Mouse (Mus musculus) spleen, adult 2 months (tissue): ENCODE results near the gene Dnal1. TPM values are rescaled to one million over a fixed set of nuclear protein-coding genes. Genes with fewer than 3 reads are reported as not detected.
A peak's percentile ranks its signal among the peaks of the same experiment; 100 is the strongest.

Experiments
- DNase-seq, 2 experiments: peaks; one replicate each; pipeline versions ENCODE4 v3.0.0 to v3.0.0-alpha.2; 2012 to 2021; ENCODE audit warnings: low spot score in 2 of 2, low read depth in 1 of 2
- H3K27ac ChIP-seq: fragments of 200-500 bp; 2 replicates; pipeline ENCODE4 v1.5.1; 2012; ENCODE audit warnings: low read length, inconsistent platforms; ENCODE audit not compliant: insufficient read depth
- H3K27me3 ChIP-seq: fragments of 200-500 bp; 2 replicates; pipeline ENCODE4 v1.6.1; 2012; ENCODE audit warnings: mild to moderate bottlenecking, moderate library complexity, low read length, inconsistent platforms; ENCODE audit not compliant: control insufficient read depth, insufficient read depth
- H3K36me3 ChIP-seq: fragments of 200-500 bp; 2 replicates; pipeline ENCODE4 v1.6.1; 2012; ENCODE audit warnings: mild to moderate bottlenecking, low read length, inconsistent platforms; ENCODE audit not compliant: control insufficient read depth, insufficient read depth
- H3K4me1 ChIP-seq: fragments of 200-500 bp; 2 replicates; pipeline ENCODE4 v1.6.1; 2011; ENCODE audit warnings: inconsistent platforms; ENCODE audit not compliant: control insufficient read depth, insufficient read depth, insufficient read length
- H3K4me3 ChIP-seq: fragments of 200-500 bp; 2 replicates; pipeline ENCODE4 v1.5.1; 2011; ENCODE audit warnings: mild to moderate bottlenecking, inconsistent platforms; ENCODE audit not compliant: insufficient read depth, insufficient read length; ENCODE audit errors: extremely low read depth
- CTCF ChIP-seq: fragments of 200-500 bp; IDR thresholded peaks from 2 replicates; pipeline ENCODE4 v1.5.1; 2011; ENCODE audit warnings: mild to moderate bottlenecking, inconsistent platforms; ENCODE audit not compliant: insufficient read depth, insufficient read length, insufficient replicate concordance; ENCODE audit errors: extremely low read depth
- POLR2A ChIP-seq: fragments of 200-500 bp; IDR thresholded peaks from 2 replicates; pipeline ENCODE4 v1.6.1; 2011; ENCODE audit warnings: low read depth, low read length, inconsistent platforms
- WGBS: fragments of 180-500 bp; shearing (Covaris S2); methylation state at CpG from one replicate; pipeline ENCODE4 v1.1.7; 2018; 5-methylcytosine and 5-hydroxymethylcytosine counted together
- polyA plus RNA-seq: library from polyadenylated mRNA; depleted of rRNA; stranded (reverse); fragments of >200 nt; gene quantifications from 2 replicates; pipeline ENCODE4 v1.2.3, GENCODE M21; 2012

The Dnal1 gene
- polyA plus RNA-seq, 1 experiment: 0.88 TPM

GRCm38 (mm10) chr12:84172216-84172615, 58.0 kb downstream of the Dnal1 start:
- WGBS: 80% methylated on average over 3 of the region's 3 CpGs
- no peak for DNase-seq
- Histone ChIP-seq H3K27ac (no peak overlapping the region), H3K36me3 (peaks cover 27% of the 10 kb centered on the region), H3K4me3 (no peak overlapping the region), H3K27me3 (no peaks in the 10 kb centered on the region), H3K4me1 (peaks cover 30% of the 10 kb centered on the region)
- TF ChIP-seq POLR2A (no peak), CTCF (no peak)

GRCm38 (mm10) chr12:84172862-84173261, 58.7 kb downstream of the Dnal1 start:
- TF ChIP-seq CTCF (no peak), POLR2A (no peak)
- Histone ChIP-seq H3K4me3 (no peak overlapping the region), H3K4me1 (peaks cover 36% of the 10 kb centered on the region), H3K27ac (peak overlapping the region; percentile 96; the same call in 1 of the 2 replicates), H3K36me3 (peaks cover 27% of the 10 kb centered on the region), H3K27me3 (no peaks in the 10 kb centered on the region)
- 93% methylated on average over 17 of the region's 17 CpGs for WGBS
- peak in 1 of 2 experiments; percentile 5 for DNase-seq

- TF ChIP-seq CTCF (no peak), POLR2A (no peak)
- Histone ChIP-seq H3K27ac (peak overlapping the region; percentile 96; the same call in 1 of the 2 replicates), H3K4me3 (no peak overlapping the region), H3K27me3 (no peaks in the 10 kb centered on the region), H3K36me3 (peaks cover 25% of the 10 kb centered on the region), H3K4me1 (peaks cover 42% of the 10 kb centered on the region)
- 84% methylated on average over 13 of the region's 13 CpGs for WGBS
- peak in 1 of 2 experiments; percentile 5 for DNase-seq
Measured at GRCm38 (mm10) chr12:84173309-84173915, 59.2 kb downstream of the Dnal1 start.

- peaks cover 24% of the 10 kb centered on the region for H3K36me3 ChIP-seq
- H3K4me1 ChIP-seq: peaks cover 50% of the 10 kb centered on the region
- H3K4me3 ChIP-seq: no peak overlapping the region
- peak overlapping the region; percentile 96 for H3K27ac ChIP-seq
- DNase-seq: no peak
- 60% methylated on average over 9 of the region's 9 CpGs for WGBS
- TF ChIP-seq CTCF (no peak), POLR2A (no peak)
- H3K27me3 ChIP-seq: no peaks in the 10 kb centered on the region
Measured at GRCm38 (mm10) chr12:84174190-84174811, 60.1 kb downstream of the Dnal1 start.

- Histone ChIP-seq H3K27me3 (no peaks in the 10 kb centered on the region), H3K4me1 (peaks cover 51% of the 10 kb centered on the region), H3K36me3 (peaks cover 24% of the 10 kb centered on the region), H3K4me3 (no peak overlapping the region), H3K27ac (peak overlapping the region; percentile 96)
- peak in 1 of 2 experiments; percentile 3 for DNase-seq
- TF ChIP-seq CTCF: no peak
- no peak for TF ChIP-seq POLR2A
- 44% methylated on average over 6 of the region's 6 CpGs for WGBS
Measured at GRCm38 (mm10) chr12:84174871-84175270, 60.7 kb downstream of the Dnal1 start.

- DNase-seq: peak; percentile 62 to 78
- peak overlapping the region; percentile 96 for H3K27ac ChIP-seq
- WGBS: 1% methylated on average over 20 of the region's 20 CpGs
- no peaks in the 10 kb centered on the region for H3K27me3 ChIP-seq
- H3K4me1 ChIP-seq: peaks cover 59% of the 10 kb centered on the region
- peaks cover 24% of the 10 kb centered on the region for H3K36me3 ChIP-seq
- TF ChIP-seq CTCF: no peak
- TF ChIP-seq POLR2A: no peak
- peak overlapping the region; percentile 50 for H3K4me3 ChIP-seq
Measured at GRCm38 (mm10) chr12:84175659-84176061, 61.5 kb downstream of the Dnal1 start.

GRCm38 (mm10) chr12:84176126-84176769, 62.1 kb downstream of the Dnal1 start:
- DNase-seq: peak in 1 of 2 experiments; percentile 56
- H3K36me3 ChIP-seq: peaks cover 21% of the 10 kb centered on the region
- no peaks in the 10 kb centered on the region for H3K27me3 ChIP-seq
- 7% methylated on average over 13 of the region's 13 CpGs for WGBS
- peak overlapping the region; percentile 50 for H3K4me3 ChIP-seq
- peak overlapping the region; percentile 96 for H3K27ac ChIP-seq
- no peak for TF ChIP-seq POLR2A
- no peak for TF ChIP-seq CTCF
- peaks cover 64% of the 10 kb centered on the region for H3K4me1 ChIP-seq
